Mouse (Mus musculus): Measurements from ENCODE around the gene Ccdc38.

The Ccdc38 gene

DNA sequence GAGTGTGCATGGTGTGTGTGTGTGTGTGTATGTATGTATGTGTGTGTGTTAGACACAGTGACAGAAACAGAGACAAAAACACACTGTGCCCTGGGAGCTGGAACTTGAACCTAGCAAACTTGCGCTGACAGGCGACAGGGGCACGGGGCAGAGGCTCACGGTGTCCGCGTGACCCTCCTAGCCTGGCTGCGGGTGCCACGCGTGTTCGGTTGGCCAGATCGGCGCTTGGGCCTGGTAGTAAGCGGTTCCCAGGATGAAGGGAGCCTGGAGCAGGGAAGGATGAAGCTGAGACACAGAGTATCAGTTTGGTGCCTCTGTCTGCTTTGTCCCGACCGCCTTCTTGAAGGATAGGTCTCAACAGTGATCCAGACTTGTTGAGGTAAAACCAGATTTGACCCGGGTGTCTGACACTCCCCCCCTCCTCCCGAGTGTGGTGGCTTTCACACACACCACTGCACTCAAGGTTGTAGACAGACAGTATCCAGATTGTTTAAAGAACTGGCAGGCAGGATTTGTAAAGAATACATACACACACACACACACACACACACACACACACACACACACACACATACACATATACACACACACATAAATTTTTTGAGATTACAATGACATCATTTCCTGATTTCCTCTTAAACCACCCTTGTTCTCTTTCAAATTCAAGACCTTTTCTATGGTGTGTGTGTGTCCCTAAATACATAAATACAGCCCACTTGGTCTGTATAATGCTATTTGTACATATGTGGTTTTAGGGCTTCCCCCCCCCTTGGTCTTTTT lies at the start of gene Ccdc38:
Gene Ccdc38 (plus strand): TSS at position 202 of the 780 bp plus-strand sequence.
- DNase-seq = no peak

DNA sequence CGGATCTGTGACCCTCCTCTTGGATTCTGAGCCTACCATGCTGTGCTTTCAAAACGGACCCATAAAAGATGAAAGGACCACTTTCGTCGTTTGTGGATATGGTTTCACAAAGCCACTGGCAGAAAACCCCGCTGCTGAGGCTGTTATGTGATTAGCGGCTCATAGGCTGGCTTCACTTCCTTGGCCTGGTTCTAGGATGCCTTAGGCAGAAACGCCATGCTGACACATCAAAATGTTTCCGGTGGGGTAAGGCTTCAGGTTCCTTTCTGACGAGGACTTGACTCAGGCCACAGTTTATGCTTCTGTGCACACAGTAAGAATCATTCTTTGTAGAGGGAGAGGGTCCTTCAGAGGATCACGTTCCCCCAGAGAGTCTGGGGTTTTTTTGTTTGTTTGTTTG lies 39.6 kb upstream of the Ccdc38 start:
- DNase-seq = no peak

DNA sequence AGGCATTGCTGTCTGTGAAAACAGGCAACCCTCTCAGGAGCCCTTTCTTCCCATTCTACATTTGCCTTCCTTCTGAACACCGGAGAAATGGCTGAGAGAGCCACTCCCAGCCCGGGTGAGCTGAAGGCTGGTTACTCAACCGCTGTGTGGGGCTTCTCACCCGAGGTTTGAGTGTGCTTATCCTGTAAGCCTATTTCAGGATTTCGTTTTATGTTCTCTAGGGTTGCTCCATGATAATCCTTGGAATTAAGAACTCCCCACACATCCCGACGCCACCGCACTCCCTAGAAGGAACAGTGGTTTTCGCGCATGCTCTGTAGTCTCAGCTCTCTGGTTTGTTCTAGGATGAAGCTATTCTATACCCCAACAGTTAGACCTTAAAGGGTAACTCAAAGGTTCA lies 39.1 kb upstream of the Ccdc38 start:
- DNase-seq = no peak

DNA sequence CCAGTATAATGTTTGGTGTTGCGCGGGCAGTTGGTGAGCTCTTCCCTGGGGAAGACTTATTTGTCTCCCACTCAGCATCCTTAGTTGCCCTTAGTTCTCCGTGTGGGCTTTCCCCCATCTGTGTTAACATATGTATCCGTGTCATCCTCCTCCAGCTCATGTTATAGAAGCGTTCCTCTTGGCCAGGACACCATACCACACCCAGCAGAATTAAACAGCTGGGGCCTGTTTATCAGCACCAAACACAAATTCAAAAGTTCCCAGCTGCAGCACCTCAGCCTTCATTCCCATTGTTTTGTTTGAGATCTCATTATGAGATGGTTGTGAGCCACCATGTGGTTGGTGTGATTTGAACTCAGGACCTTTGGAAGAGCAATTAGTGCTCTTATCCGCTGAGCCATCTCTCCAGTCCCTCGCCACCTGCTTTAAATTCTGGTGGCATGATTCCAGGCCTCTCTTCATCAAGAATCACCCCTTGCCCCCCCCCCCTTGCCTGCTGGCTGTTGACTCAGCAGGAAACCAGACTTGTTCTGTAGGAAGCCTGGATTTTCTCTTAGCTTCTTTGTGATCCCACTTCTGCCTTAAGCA lies 32.0 kb upstream of the Ccdc38 start:
- no peak for DNase-seq

DNA sequence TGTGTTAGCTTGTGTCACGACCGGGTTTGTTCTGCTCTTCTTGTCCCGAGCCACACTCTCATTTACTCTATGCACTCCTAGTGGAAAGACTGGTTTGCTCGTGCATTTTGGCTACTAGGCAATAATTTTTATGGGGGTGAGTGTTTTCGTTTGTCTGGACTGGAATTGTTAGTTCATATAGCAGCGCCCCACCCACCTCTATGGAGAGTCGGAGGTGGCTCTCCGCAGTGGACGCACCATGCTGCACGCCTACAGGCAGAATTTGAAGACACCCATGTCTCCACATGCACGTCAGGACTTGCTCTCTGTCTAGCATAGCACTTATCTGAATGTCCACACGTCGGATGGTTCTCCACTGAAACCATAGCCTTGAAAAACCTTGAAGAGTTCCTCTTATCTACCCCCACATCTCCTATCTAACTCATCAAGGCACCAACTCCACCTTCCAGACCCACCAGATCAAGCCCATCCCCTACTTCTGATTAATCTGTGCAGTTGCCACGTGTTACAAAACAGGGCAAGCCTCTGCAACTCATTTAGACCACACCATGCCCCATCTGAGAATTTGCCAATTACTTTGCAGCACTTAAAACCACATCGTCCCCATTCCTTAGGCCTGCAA lies 30.8 kb upstream of the Ccdc38 start:
- no peak for DNase-seq

DNA sequence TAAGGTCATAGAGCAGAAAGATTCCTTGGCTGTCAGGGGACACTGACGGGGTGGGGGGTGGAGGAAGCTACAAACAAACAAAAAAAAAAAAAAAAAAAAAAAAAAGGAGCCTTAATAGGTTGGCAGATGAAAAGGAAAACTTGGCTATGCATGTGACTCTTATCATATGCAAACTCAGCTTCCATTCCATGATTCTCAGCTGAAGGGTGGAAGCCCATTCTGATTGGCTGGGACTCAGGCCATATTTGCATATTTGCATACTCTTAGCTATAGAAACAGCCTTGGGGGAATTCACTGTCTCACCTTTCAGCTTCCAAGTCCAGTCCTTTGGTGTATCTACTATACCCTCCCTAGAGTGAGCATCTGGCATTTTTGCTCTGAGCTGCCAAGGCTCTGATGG lies 25.0 kb upstream of the Ccdc38 start:
- DNase-seq = no peak

DNA sequence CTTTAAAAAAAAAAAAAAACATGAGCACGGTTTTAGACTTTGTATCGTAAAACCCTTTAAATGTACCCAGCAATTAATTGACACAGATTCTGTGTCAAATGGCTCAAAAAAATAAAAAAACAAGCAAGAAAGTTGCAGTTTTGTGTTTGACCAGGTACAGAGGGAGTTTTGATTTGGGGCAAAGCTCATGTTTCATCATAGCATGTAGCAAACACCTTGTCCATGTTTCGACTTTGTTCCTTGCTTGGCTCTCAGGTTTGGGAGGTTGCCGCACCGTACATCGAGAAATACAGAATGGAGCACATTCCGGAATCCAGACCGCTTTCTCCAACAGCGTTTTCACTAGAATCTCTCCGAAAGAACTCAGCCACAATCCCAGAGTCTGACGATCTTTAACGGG lies 24.5 kb upstream of the Ccdc38 start:
- DNase-seq = no peak

DNA sequence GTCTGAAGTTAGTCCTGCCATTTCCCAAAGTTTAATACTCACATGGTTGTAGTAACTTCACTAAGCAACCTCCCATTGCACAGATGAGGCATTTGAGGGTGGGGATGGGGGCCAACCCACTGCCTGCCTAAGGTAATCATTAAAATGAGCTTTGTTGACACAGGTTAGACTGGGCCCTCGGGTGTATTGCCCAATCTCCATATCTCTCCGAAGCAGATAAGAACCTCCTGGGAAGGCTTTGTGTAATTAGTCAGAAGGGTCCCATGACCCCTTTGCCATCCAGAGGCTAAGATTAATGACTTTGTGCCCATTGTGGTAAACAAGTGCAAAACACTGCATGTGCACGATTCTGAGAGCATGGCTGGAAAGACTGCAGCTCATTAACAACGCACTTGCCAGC lies 22.7 kb upstream of the Ccdc38 start:
- DNase-seq = no peak

DNA sequence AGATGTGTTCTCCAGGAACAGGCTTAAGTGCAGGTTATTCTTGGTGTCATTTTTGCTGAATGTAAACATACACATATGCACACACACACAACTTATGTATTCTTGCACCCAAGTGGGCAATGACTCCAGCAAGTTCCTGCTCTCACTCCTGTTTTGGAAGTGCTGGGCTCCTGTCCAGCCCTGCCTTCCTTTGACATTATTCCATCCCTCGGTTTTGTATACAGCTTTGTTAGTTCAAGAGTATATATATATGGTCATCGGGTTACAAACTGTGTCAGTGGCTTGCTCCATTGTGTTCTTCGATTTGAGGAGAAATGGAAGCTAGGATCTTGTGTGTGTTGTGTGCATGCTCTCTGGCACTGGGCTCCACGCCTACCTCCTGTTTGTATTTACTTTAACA lies 22.2 kb upstream of the Ccdc38 start:
- no peak for DNase-seq

DNA sequence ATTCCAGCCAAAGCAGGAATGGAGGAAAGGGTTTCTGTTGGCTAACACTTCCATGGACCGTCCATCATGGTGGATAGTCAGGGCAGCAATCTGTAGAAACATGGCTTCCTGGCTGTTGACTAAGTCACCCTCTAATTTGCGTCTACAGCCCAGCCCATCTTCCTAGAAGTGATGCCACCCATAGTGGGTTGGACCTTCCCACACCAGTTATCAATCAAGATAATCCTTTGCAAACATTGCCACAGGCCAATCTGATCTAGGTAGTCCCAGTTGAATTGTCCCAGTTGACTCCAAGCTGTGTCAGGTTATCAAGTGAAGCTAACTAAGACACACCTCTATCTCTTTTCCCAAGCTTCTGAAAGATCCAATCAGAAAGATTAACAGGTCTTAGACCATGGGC lies 21.8 kb upstream of the Ccdc38 start:
- no peak for DNase-seq

DNA sequence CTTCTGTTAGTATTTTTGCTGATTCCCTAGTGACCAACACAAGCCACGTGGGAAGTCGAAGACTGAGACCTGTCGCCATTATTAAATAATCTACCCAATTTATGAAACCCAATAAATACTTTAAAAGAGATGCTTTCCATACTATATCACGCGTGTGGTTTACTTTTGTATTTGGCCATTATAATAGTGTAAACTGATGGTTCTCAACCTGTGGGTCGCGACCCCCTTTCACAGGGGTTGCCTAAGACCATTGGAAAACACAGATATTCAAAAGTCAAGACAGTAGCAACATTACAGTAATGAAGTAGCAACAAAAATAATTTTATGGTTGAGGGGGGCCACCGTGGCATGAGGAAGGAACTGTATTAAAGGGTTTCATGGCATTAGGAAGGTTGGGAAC lies 21.3 kb upstream of the Ccdc38 start:
- no peak for DNase-seq

DNA sequence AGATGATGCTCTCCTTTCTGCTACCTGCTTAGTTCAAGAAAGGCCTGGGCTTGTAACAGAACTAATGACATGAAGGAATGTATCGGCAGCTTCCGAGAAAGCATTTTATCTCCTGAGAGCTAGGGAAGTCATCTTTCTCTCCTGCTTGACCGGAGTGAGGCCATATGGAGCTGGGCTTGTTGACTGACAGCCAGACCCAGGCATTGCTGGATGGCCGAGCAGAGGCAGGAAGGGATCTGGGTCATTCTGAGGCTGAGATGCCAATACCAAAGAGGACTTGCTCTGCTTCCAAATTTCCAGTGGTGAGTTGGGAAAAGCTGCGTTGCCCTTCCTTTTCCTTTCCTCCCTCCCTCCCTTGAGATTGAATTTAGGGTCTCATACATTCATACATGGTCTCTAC lies 20.7 kb upstream of the Ccdc38 start:
- DNase-seq = peak; percentile 74

DNA sequence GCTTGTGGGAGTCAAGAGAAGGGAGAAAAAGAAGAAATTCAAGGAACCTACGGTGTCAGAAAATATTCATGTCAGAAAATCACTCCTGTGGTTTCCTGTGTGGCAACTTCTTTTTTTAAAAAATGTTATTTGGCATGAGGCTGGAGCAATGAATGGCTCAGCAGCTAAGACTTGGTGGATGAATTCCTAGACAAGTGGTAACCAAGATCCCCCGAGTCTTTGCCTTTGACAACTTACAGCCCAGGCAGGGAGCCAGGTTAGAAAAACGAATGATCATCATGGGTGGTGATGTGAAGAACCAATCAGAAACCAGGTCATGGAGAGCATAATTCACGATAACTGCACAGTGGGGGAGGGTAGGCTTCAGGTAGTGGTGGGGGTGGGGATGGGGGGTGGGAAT lies 19.4 kb upstream of the Ccdc38 start:
- no peak for DNase-seq

DNA sequence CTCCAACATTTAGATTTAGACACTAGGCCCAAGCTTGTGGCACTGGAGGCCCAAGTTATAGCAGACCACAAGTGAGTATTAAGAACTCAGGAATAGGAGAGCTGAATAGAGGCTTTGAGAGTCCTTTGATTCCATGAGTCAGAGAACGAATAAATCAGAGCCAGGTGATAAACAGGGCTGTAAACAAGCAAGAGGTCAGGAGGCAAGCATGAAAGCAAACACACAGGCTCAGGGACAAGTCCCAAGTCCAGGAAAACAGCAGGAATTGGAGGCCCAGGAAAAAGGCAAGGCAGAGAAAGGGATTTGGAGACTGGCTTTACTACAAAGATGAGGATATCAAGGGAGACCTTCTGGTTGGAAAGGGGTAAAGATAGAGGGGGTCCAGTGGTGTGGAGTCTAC lies 15.1 kb upstream of the Ccdc38 start:
- no peak for DNase-seq

DNA sequence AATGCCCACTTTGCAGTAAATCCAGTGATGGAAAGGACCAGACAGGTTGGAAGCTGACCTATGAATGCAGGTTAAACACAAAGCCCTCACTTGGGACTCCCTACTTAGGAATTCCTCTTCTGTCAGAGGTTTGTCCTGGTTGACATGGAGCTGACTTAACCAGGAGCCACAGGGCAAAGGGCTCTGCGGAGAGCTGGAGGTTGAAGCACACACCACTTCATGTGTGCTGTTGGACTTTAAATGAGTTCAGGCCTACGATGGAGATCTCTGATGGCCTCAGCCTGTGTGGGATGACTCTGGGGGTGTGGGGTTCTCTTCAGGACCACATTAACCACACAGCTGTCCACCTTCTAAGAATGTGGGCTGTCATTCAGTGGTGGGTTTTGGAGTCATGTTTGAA lies 2.1 kb upstream of the Ccdc38 start:
- no peak for DNase-seq

DNA sequence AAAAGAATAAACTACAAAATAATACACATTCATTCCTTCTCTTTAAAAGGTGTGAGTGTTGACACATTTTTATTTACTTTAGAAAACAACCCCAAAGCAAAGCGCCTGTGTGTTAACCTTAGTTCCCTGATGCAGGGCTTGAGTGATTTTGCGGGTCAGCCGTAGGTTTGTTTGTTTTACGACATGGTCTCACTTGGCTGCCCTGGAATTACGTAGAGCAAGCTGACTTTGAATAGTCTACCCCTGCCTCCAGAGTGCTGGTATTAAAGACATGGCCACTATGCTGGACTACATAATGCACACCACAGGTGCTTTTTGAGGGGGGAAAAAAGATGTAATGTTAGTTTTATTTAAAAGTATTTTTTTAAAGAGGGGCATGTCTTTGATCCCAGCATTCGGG lies 1.6 kb upstream of the Ccdc38 start:
- DNase-seq = no peak

DNA sequence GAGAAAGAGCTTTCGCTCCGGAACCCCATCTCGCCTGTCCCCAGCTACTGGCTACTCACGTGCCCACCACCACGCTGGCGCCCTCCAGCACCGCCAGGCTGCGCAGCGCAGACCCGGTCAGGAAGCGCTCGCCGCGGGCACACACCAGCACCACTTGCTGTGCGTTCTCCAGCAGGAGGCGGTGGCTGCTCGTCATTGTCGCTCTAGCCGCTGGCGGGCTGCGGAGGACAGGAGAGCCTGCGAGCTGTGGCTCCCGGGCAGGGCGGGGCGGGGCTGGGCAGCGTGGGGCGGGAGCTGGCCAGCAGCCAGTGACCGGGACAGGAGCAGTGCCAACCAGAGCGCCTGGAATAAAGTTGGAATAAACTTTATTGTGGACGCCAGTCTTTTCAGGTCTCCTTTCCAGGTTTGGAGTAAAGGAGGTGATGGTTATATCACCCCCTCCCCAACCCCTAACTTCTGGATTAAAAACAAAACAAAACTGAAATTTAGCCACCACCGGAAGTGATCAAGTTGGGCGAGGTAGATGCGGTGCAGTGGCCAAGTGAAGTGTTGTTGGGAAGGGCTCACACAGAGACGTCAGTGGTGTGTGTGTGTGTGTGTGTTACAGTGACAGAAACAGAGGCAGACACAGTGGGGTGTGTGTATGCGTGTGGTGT lies 529 bp upstream of the Ccdc38 start, which contains the start of gene Amdhd1:
Gene Amdhd1 (minus strand): TSS at position 259 of the 656 bp plus-strand sequence.
- peak; percentile 33 for DNase-seq

DNA sequence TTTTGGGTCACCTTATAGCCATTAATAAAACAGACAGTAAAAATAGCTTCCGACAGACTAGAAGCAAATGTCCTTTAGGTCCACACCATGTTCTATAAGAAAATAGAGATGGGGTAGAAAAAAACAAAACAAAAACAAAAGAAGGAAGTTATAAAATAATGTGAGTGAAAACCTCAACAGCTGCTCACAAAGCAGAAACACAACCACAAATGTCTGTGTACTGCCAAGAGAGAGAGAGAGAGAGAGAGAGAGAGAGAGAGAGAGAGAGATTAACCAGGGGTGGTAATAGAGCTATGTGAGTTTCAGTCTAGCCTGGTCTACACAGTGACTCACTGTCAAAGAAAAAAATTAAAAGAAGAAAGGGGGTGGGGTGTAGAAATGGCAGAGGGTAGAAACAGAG lies 1.2 kb downstream of the Ccdc38 start:
- DNase-seq = no peak

DNA sequence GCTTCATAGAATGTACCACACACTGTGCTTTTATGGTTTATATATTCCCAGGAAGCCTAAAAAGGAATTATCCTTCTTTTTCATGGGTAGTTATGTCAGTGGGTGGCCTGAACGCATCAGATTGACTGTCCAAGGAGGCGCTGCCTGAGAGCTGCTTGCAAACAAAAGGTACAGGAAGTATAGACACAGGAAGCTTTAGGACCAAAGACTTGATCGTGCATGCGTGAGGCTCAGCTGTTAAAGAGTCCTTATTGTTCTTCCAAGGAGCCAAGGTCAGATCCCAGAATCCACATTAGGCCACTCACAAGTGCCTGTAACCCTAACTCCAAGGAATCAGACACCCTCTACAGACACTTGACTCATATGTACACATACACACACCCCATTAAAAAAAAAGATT lies 1.9 kb downstream of the Ccdc38 start:
- DNase-seq = no peak

DNA sequence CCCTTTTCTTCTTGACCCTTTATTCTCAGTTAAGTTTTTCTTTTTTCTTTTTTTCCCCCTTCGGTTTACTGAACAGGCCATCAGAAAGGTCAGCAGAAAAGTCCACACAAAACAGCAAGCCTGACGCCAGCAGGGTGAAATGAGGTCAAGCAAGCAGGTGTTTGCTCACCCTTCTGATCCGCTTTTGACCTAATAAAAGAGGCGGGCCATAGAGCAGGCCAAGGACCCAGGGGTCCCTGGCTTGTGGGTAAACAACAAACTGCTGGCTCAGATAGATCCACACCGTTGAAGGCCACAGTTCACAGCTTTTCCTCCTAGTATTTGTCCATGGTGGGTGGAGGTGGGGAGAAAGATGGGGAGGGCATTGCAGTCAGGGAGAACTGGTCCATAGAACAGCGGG lies 2.7 kb downstream of the Ccdc38 start:
- no peak for DNase-seq

DNA sequence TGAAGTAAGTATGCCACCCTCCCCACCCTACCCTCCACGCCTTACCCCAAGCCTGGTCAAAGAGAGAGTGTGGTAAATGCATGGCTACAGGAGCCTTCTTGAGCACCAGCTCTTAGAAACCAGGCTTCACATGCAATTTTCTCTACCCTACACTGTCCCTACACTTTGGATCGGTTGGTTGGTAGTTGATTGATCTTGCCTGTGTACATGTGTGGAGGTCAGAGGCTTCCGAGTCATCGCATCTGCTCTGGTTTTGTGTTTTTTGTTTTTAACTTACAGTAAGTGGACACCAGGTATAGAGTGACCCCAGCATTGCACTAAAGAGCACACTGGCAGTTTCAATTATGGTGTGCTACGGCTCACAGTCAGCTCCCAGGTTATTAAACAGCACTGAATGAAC lies 3.7 kb downstream of the Ccdc38 start:
- DNase-seq = no peak

DNA sequence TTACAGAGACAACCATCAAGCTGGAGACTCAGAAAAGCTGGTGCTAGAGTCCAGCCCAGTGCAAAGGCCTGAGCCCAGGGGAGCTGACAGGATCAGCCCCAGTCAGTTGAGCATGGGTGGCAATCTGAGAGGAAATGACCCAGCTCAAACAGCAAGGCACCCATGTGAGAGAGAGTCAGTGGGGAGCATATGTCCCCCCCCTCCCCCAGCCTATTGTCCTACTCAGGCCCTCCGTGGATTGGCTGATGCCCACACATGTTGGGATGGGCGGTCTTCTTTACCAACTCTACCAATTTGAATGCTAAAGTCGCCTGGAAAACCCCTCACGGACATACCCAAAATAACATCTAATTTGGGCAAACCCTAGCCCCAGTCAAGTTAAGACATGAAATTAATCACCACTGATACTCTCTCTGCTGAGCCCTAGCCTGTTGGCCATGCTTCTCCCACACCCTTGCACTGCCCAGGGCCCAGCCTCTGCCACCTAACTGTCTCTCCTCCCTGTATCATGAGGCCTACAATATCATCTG lies 7.4 kb downstream of the Ccdc38 start:
- DNase-seq = no peak

DNA sequence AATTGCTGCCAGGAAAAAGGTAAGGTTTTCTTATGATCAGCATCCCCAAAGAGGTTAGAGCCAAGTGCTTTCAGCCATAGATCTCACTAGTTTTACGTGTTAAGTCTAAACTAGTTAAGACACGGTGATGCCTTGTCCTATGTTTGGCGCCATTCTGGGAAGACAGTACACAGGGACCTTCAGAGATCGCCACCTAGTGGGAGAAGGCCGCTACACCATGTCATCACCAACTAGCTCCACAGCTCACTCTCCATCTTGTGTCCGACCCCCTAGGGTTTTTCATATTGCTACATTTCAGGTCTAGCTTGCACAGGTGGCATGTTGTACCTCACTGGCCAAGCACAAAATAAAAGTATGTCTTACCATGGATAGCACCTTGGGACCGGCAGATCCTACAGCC lies 8.6 kb downstream of the Ccdc38 start:
- DNase-seq = peak; percentile 61

DNA sequence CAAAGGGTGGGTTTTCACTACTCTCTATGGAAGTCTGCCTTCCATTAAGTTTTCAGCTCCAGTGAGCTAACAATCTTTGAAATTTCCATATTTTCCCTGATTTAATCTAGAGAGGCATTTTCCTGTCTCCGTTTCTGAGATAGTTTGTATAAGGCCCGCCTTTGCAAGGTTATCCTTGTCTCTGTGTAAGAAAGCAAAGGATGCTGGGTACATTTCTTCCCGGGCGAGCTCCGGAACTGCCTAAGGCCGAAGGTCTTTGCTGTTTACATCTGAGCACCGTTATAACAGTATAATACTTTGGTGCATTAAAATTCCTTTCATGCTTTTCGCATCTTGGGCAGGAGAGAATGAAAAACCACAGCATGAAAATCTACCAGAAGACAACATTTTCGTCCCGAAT lies 9.4 kb downstream of the Ccdc38 start:
- DNase-seq = no peak
